Mouse (Mus musculus): ENCODE results near the gene Tmem14c.
"Not testable (repeated sequence)": the region's sequence is repeated elsewhere in the genome, so short reads cannot be mapped to it uniquely, and the experiment has no call there.

- not testable (repeated sequence) for TF ChIP-seq POLR2AphosphoS2 (IDR thresholded peaks at IDR 0.05; ENCODE audit: insufficient read length, low read depth); MAX (IDR thresholded peaks at IDR 0.05; ENCODE audit: low read depth); E2F4 (IDR thresholded peaks at IDR 0.05; ENCODE audit: insufficient read depth); POLR2A (IDR thresholded peaks at IDR 0.05; ENCODE audit: insufficient read length, low read depth); MYOG (IDR thresholded peaks at IDR 0.05; ENCODE audit: control insufficient read depth in 1 of 3, insufficient read depth in 1 of 3, insufficient read length in 2 of 3, low read depth in 2 of 3); TCF12 (IDR thresholded peaks at IDR 0.05; ENCODE audit: insufficient read depth, poor library complexity, severe bottlenecking); CEBPB (IDR thresholded peaks at IDR 0.05; ENCODE audit: insufficient read depth, poor library complexity, severe bottlenecking); USF1 (IDR thresholded peaks at IDR 0.05; ENCODE audit: low read depth)
Observed at GRCm38 (mm10) chr13:40987608-40988303, 28.3 kb upstream of the Tmem14c start.

Measured in myocyte (in vitro differentiated cells).